Mouse (Mus musculus): ENCODE measurements around the gene Wdhd1.

Gene Wdhd1

DNA sequence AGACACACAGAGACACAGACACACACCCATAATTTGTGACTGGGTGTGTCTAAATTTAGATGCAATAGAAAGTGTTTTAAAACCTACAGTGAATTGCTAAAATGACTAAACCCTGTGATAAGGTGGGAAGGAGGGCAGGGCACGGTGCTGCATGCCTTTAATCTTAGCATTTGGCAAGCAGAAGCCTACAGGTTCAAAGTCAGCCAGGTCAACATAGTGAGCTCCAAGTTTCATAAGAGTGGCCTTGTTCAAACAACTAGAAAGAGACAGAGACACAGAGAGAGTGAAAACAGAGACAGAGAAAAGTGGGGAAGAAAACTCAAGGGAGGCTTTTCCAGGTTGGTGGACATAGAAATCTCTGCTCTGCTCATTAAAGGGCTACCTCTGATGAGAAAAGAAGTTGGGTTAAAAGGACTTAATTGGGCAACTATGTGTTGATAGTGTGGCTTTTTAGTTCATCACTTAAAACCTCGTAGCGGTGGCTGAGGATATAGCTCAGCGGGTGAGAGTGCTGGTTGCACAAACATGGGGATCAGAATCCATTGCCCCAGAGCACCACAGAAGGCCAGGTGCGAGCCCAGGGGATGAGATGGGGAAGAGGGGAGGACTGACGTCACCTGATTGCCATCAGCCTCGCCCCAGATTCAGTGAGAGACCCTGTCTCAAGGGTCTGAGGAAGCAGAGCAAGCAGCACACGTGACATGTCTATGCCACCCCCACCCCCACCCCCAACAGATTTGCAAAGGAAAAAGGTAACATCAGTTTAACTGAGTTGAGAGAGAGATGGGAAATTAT lies 56.2 kb downstream of the Wdhd1 start:
- DNase-seq, result peak in 1 of 2 experiments; percentile 55

DNA sequence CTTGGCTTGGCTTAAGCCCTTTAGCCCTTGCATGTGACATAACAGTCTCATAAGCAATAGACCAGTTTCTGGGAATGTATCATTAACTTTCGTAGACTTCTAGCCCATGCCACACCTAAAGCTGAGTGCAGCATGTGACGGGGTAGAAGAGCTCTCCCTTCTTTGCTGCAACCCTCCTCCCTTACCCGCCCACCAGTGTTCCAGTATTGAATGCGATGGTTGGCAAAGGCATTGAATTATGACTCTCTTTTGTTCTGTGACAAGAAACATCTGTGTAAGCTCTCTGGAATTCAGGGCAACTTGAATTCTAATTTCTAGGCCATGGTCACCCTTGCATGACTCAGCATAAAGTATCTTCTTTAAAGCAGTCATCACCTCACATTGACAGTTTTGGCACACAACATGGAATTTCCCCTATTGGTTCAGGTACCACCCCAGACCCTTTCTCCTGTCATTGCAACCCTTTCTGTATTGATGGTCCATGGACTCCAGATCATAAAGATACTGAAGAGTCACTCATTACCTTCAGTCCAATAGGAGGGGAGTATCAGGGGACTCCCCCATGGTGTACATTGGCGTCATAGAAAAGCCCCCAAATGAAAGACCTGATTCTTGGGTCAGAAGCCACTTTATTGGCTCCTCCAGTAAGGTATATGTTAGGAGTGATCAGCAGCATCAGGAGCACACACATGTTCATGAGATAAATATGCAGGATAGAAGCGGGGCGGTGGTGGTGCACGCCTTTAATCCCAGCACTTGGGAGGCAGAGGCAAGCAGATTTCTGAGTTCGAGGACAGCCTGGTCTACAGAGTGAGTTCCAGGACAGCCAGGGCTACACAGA lies 57.7 kb downstream of the Wdhd1 start:
- no peak for DNase-seq

DNA sequence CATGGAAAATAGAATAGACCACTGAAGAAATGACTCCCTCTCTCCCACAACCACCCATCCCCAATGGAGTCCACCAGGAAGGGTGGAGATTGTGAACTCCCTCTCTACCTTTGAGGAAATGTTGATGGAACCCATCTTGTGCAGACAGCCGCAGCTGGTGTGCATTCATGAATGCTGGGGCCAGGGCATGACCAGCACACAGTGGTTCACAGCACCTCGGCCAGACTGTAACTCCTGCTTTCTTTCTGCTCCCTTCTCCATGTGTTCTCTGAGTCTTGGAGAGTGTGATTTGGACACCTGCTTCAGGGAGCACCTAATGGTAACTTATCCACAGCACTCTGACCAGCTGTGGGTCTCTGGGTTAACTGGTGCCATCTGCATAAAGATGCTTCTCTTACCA lies 60.1 kb downstream of the Wdhd1 start:
- DNase-seq, result no peak

DNA sequence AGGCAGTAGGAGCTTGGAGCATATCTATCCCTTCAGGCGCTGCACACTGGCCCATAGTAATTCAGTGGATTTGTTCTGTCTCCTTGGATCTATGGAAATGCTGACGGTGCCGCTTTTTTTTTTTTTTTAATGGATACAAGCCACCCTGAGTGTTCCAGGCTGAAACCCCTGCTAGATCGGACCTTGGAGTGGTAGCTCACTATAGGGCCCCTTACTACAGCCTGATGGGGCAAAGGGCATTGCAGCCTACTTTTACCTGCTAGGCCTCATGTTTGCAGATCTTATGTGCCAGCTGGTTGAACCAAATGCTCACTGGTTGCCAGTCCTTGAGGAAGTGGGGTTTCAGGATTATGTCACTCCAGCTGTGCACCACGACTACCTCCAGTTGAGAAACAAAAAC lies 62.3 kb downstream of the Wdhd1 start:
- no peak for DNase-seq

DNA sequence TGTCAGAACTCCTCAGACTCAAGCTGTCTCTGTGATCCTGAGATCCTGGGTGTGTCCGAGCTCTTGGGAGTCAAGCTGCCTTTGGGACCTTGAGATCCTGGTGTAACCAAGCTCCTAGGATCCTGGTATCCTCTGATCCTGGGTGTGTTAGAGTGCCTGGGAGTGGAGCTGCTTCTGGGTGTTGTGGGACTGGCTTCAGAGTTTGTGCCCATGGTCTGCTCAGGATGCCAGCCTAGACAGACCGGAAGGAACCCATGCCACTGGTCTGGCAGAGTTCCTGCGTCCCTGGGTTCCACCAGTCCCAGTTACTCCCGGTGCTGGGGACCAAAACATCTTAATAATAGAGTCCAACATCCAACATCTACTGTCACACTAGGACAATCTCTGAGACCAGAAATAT lies 63.4 kb downstream of the Wdhd1 start:
- DNase-seq, result no peak

DNA sequence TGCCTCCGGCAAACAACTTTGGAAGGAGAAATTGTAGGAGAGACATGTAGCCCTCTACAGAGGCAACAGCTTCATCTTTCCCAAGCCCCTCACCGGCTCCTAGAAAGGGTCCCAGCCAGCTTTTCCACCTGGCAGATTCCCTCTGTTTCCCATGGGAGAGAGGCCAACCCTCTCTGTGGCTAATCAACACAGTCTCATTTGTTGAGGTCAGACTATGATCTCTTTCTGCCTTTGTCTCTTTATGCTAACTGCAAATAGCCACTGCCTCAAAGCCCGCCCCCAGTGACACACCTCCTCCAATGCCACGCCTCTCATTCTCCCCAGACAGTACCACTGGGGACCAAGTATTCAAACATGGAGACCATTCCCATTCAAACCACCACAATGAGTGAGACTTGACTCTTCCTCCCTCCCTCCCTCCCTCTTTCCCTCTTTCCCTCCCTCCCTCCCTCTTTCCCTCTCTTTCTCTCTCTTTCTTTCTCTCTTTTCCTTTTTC lies 66.9 kb downstream of the Wdhd1 start:
- DNase-seq, result no peak

DNA sequence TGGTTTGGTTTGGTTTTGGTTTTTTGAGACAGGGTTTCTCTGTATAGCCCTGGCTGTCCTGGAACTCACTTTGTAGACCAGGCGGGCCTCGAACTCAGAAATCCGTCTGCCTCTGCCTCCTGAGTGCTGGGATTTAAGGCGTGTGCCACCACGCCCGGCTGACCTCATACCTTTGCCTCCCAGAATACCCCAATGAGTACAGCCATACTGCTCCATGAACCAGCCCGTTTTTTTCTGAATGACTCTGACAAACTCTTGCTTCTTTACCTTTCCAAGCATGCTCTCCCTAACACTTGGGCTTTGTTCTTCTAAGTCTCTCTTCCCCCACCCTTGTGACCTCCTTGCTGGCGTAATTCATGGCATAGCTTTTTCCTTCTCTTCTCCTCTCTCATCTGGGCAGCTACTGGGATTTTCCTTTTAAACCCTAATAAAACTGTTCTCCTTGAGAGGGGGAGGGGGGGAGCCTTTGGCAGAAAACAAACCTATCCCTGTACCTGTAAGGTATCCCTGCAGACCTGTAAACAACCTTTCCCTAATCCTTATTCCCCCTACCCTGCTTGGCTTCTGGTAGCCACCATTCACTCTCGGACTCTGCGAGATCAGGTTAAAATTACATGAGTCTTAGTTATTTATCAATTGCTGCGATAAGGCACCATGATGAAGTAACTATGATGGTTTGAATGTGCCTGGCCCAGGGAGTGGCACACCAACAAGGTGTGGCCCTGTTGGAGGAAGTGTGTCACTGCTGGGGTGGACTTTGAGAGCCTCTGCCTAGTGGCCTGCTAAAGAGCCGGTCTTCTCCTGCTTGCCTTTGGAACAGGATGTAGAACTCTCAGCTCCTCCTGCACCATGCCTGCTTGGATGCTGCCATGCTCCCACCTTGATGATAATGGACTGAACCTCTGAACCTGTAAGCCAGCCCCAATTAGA lies 67.8 kb downstream of the Wdhd1 start:
- no peak for DNase-seq

DNA sequence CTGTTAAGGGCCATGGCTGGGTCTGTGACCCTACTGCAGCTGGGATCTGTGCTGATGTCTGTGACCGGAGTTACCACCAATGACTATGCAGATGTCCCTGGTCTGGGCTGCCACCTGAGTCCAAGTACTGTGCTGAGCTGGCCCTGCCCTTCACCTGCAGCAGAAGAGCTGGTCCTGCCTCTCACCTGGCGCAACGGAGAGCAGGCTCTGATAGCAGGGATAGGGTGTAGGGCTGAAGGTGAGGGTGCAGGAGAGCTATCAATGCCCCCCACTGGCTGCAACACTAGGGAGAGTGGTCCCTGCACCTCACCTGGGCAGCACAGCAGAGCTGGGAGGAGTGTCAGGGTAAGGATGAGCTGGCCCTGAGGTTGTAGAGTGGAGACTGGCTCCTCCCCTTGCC lies 70.1 kb downstream of the Wdhd1 start:
- no peak for DNase-seq

DNA sequence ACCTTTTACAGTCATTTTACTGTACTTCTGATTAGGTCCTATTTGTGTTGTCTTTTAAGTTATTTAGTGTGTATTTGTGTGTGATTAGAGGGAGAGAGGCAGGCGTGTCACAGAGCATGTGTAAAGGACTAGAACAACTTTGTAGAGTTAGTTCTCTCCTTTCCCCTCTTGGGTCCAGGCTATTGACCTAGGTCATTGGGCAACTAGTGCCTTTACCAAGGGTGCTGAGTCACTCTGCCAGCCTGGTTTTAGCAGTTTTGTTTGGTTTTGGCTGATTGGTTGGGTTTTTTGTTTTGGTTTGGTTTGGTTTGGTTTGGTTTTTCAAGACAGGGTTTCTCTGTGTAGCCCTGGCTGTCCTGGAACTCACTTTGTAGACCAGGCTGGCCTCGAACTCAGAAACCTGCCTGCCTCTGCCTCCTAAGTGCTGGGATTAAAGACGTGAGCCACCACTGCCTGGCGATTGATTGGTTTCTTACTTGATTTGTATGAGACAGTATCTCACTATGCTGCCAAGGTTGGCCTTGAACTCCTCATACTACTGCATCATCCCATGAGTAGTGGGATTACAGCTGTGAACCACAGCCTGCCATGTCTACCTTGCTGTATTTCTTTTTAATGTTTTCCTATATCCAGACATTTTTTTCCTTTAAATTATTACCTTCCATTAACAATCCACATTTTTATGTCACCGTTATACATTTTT lies 71.2 kb downstream of the Wdhd1 start:
- no peak for DNase-seq

DNA sequence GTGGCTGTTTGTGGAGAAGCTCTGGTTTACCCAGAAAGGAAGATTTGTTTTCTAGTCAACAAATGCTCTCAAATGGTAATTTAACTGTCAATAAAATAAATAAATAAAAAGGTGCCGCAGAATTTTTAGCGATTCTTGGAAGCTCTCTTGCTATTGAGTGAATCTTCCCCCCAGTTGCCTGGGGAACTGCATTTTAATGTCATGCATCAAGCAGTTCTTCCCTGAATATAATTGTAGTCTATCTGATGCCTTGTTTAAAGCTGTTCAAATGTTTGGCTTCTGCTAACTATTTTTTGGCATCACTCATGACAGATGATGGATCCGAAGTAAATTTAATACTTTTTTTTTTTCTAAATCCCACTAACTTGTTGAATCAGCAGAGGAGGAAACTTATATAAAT lies 79.3 kb downstream of the Wdhd1 start:
- DNase-seq, result no peak

DNA sequence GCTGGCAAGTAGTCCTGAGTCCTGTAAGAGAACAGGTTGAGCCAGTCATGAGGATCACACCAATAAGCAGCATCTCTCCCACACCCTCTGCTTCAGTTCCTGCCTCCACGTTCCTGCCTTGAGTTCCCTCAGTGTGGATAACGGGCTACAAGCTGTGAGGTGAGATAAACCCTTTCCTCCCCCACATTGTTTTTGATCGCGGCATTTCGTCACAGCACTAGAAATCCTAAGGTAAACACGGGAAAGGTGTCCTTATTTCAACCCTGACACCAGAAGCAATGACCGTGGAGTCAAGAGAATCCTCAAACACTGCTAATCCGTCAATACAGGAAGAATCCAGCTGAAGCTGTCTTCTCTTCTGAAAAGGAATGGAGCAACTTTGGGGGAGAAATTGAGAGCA lies 79.9 kb downstream of the Wdhd1 start:
- DNase-seq, result no peak

DNA sequence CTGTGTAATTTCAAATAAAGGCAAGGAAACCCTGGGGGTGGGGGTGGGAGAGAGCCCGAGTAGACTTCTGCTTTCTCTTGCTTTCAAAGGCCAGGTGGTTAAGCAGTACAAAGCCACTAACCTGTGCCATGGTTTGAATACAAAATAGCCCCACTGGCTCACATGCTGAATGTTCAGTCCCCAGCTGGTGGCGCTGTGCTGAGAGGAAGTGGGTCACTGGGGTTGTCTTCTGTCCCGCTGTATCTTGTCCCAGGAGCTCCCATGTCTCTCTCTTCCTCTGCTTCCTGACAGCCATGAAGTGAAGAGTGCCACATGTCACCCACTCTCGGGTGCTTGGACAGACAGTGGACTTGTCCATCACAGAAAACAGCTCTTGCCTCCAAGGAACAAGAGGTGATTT lies 82.6 kb downstream of the Wdhd1 start:
- peak; percentile 61 to 64 for DNase-seq

DNA sequence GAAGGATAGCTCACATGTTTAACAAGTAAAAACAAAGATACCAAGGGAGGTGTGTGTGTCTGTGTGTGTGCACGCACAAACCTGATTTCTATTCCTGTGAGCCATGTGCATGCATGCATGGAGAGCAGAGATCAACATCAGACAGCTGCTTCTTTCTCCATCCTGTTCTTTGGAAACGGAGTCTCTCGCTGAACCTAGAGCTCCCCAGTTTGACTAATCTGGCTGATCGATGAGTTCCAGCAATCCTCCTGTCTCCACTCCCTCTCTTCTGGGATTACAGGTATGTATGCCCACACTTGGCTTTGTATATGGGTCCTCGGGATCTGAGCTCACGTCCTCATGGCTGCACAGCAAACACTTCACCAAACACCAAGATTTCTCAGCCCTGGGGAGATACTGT lies 83.2 kb downstream of the Wdhd1 start:
- no peak for DNase-seq

DNA sequence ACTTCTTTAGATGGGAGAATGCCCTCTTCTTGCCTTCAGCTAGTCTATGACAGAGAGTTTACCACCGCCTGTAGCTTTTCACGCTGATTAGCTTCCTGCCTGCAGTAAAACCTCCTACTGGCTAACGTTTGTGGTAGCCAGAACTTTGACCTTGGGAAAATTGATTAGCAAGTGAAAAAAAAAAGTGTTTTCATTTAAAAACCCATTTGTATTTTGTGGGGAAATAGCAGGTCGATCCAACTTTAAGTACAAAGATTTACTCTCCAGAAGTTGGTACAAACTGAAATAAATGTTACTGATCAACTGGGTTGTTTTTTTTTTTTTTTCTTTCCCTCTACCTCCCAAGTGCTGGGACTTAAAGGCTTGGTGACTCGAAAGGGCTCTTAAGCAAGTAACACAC lies 84.8 kb downstream of the Wdhd1 start:
- no peak for DNase-seq

Data from thymus, postnatal 36 days (tissue).